Mouse (Mus musculus): ENCODE results near the gene Tex36. TPM values are rescaled to one million over a fixed set of nuclear protein-coding genes. Genes with fewer than 3 reads are reported as not detected.

The Tex36 gene
- not detected for total RNA-seq (2021)

DNA sequence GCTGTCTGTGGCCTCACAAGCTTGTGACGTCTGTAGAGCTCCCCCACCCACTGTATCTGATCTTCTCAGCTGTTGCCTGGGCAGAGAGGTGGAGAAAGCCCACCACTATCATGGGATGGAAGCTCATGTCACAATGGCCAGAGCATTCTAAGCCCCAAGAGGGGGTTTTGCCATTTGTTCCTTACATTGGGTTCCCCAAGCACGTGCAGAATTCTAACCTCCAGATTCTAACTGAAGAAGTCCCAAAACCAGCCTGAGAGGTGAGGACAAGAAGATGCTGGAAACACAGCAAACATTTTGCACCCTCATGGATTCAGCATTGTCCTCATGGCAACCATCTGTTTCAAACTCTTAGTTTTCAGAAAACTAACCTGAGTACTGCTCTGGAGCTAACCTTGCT lies at the start of gene Tex36:
TSS of gene Tex36 (minus strand) at position 101 of the 400 bp plus-strand sequence.
- no peak for DNase-seq

GRCm38 (mm10) chr7:133645716-133646115 lies 43.8 kb upstream of the Tex36 start:
- DNase-seq = no peak

DNA sequence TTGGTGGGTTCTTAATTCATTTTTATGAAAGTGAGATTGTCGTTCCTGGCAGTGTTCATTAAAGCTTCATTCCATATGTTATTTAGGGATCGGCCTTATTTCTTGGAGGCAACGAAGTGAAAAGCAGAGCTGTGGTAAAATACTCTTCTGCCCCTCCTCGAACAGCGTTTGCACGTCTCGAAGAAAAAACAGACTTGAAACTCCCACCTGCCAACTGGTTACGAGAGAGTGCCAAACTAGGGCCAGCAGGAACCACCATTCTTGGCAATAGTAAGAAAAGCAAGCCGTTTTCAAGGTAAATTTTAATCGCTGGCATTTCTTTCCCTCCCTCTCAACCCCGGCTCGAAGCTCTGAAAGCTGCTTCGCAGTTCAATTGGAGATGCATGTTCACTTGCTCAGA lies 36.9 kb upstream of the Tex36 start:
- DNase-seq = no peak

DNA sequence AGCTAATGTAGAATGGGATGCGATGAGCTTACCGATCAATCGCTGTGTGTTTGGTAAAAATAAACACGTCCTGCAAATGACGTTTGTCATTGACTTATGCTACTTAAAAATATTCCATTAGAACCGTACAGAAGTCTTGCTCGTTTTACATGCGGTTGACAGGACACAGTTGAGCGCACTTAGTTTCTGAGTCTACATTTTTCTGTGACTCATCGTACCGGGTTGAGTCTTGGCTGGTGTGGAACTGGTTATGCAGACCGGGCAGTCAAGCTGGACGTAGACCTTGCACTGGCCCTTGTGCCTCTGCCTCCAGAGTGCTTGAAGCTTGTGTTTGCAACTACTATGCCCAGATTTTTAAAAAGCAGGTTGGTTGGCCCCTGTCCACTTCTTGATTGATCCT lies 36.3 kb upstream of the Tex36 start:
- peak; percentile 12 for DNase-seq

DNA sequence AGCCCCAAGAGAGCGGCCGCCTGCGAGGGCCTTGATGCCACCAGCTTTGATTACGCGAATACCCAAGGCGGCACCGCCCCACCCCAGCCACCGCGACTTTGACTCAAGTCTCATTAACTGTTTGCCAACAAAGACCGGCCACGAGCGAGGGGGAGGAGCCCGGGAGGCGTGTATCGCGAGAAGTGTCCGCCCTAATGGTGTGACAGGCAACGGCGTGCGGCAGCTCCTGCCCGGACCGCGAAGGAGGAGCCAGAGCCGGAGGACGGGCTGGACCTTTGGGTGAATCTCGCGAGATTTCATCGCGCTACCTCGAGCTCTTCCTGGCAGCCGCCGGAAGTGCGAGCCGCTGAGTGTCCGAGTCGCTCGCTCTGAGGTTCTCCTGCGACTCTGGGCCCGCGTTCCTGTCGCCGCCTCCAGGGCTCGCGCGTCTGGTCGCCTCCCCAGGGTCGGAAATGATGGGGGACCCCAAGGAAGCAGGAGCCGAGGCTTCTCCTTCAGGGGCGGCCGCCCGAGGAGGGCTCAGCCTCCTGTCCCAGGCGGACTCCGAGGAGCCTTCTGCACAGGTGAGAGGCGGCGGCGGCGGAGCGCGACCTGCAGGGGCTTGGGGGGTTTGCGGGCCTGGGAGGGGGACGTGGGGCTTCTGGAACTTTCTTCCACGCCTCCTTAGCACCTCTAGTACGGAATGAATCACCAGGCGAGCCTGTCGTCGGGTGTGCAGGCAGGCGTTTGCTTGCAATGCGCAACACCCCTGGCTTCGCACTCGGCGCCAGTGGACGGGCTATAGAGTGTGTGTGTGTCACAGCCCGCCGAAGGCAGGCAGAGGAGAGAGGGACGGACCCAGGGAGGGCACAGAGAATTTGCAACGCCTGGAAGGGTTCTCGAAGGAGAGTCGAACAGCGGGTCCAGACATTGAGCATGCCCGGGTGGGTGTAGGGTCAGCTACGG lies 35.7 kb upstream of the Tex36 start, which contains the start of gene Edrf1:
TSS of gene Edrf1 (plus strand) at position 183 of the 945 bp plus-strand sequence.
- peak; percentile 98 for DNase-seq

DNA sequence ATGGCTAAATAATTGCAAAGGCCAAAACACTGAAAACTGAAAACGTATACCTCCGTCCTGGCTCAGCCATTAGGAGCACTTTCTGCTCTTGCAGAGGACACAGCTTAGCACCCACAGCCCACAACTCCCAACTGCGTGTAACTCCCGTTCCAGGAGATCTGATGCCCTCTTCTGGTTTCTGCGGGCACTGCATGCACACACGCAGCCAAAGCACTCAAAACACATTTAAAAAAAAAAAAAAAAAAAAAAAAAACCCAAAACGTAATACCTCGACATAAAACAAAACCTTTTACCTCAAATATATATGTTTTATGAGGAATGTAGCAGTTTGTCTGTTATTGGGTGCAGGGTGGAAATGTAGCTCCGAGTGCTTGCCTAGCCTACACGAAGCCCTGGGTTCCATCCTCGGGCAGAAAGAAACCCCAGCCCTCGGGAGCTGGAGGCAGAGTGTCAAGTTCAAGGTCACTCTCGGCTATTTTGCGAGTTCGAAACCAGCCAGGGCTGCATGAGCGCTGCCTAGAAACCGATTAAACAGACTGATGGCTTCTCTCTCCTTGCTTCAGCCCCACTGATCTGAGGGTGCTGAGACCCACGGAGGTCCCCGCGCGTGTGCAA lies 34.9 kb upstream of the Tex36 start:
- DNase-seq = peak; percentile 94

DNA sequence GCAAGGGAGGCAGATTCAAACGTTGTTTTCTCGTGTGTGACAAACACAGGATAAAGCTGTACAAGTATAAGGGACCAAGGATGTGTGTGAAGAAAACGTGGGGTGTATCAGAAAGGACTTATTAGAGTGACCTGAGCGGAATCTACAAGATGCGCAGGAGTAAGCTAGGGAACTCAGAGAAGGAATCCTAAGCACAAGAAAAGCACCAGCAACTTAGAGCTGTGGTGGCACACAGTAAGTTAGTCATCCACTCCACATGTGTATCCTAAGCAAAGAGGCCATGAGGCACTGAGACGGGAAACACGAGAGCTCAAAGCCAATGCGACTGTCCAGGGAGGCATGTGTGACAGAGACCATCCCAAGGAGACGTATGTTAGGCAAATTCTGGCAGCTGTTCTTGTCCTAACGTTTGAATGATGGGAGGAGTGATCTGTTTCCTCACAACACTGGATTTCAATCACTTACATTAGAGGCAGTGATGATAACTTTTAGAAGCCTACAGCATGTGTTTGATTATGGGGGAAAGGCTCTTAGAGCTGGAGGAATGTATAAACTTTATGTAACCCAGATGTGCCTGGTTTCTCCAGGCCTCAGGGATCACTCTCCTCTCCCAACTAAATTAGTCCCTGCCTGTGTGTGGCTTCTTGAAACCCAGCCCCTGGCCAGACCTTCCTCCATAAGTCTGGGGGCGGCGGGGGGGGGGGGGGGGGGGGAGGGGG lies 33.1 kb upstream of the Tex36 start:
- no peak for DNase-seq

DNA sequence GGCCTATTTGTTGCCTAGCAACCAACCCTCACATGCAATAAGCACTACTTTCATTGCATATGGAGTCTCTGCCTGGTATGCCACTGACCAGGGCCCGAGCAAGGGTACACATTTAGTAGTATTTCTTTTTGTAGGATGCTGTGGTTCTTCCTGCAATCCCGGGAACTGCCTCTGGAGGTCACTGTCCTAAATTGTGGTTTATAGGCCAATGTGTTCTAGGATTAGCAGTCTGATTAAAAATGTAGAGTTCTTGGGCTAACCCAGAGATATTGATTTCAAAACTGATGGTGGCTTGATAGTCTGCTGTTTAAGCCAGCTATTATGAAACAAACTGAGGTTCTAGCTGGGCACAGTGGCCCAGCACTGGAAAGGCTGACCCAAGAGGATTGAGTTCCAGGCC lies 30.5 kb upstream of the Tex36 start:
- DNase-seq = peak; percentile 72

DNA sequence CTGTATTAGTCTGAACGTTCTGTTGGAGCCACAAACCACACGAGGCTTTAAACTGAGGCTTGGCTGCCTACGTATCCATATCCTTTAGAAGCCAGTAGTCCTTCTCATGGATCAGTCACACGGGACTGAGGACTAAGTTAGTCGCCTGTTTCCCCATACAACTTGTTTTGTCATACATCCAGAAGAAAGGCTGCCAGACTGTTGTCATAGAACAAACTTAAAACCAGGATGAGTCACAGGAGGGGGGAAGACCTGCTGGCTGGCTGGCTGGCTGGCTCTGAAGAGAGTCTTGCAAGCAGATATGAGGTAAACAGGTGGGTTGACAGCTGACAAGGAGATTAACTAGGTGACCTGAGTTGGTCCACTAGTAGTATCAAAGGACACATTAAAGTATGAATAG lies 28.9 kb upstream of the Tex36 start:
- no peak for DNase-seq

GRCm38 (mm10) chr7:133627184-133627936 lies 25.4 kb upstream of the Tex36 start:
- DNase-seq = no peak

DNA sequence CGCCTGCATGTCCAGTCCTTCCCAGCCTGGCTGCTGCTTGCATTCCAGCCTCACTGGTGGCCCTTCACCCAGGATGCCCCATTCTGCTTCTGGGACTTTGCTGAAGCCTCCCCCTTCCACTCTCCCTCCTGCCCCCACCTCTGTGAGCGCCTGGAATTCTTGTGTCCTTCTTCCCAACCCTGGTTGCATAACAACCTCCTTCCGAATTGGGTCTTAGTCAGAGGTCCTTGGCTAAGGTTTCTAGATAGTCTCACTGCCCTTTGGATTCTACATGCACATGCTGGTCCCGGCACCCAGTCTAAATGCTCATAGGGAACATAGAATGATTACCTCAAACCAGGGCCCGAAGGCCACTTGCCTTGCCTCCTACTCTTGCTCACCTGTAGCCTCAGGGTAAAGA lies 21.3 kb upstream of the Tex36 start:
- DNase-seq = no peak

DNA sequence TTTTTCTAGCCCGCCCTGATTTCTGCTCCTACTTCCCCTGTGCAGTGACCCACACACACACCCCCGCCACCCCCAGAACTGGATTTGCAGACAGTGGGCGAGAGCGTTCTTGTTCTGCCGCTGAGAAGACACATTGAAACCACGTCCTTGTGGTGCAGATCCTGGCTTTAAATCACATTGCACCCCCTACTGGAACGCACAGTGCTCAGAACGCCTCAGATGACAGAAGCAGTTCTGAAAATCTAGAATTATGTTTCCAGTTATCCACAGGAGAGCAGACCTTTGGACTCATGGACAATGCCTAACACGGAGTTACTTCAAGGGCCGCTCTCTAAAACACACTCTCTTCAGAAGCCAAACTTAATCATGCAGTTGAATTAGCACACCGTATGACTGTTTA lies 18.8 kb upstream of the Tex36 start:
- peak; percentile 11 for DNase-seq

DNA sequence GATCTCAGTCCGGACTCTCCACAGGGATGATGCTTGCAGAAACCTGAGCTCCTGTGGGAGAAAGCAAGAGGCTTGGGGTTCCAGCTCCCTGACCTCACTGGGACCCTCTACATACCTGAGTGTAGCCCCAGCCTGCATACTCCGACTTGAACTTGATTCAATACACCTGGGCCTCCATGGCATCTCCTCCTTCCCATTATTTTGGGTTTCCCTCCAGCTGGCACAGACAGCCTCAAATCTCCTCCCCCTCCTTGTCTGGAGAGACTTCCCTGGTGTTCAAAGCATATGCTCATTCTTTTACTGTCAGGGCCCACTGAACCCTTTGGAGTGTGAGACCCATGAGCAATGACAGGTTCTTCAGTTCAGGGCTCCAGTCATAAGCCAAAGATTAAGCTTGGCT lies 11.0 kb upstream of the Tex36 start:
- no peak for DNase-seq

- DNase-seq = peak; percentile 10
Measured at GRCm38 (mm10) chr7:133609585-133609984, 7.6 kb upstream of the Tex36 start.

DNA sequence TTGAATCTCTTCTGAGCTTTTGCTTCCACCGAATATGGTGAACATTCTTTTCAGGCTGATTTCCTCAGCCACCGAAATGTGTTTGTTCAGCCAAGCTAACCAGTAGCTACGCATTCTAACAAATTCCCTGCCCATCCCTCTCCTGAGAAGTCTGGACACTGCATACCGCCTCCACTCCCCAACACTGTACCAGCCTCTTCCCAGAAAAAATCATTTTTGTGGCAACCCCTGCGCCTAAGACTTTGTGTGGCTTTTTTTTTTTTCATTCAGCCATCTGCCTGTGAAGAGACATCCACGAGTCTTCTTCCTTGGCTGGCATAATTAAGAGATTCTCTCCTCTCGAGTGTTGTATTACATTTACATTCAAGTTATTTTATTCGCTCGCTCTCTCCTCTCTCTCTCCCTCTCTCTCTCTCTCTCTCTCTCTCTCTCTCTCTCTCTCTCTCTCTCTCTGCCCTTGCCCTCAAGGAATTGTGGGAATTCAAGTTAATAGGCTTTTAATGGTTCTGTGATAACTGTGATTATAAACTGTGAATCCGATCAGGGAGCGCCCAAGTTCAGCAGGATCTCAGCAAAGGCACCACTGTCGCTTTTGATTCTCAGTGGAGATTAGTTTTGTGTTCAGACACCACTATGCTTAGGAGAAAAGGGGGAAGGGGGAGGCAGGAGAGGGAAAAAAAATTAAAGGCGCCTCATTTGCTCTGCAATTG lies 6.8 kb upstream of the Tex36 start:
- no peak for DNase-seq

DNA sequence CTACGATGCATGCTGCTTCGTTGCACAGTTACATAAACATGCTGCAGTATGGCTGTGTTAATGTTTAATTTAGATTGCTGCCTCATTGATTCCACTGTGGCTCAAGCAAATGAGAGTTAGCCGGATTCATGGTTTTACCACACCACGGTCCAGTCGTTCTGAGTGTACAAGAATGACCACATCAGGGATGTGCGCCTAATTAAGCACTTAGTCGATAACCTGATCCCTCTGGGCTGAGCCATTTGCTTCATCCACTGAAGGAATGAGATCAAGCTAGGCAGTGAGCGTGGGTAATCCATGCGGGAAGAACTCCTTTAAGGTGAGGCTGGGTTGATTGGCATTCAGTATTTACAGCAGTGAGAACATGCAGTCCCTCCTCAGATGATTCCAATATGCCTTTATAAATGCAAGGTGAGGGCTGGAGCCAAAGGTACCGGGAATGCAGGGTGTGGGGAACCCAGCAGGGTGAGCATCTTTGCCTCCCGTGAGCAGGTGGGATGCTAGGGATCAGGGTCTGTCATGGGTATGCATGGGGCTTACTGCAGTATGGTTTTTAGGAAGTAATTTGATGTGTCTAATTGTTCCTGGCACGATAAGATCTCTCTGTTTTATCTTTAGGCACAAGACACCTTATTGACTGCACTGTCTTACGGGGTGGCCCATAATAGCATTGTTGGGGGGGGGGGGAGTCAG lies 6.1 kb upstream of the Tex36 start:
- DNase-seq = no peak

DNA sequence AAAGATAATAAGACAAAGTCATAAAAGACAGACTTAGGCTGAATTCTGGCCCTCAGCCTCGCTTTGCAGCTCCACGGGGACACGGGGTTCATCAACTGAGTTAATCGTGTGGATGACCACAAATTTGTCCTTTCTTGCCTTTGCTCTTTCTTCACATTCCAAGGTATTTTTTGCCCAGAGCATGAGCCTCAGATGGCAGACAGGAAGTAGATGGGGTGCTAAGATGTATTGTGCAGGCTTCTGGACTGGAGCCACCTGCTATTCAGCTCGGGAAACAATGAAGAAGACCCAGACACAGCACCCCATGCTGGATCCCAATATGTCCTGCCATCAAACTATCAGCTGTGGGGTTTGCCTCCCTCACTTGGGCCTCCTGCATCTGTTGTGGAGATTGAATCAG lies 5.4 kb upstream of the Tex36 start:
- no peak for DNase-seq

DNA sequence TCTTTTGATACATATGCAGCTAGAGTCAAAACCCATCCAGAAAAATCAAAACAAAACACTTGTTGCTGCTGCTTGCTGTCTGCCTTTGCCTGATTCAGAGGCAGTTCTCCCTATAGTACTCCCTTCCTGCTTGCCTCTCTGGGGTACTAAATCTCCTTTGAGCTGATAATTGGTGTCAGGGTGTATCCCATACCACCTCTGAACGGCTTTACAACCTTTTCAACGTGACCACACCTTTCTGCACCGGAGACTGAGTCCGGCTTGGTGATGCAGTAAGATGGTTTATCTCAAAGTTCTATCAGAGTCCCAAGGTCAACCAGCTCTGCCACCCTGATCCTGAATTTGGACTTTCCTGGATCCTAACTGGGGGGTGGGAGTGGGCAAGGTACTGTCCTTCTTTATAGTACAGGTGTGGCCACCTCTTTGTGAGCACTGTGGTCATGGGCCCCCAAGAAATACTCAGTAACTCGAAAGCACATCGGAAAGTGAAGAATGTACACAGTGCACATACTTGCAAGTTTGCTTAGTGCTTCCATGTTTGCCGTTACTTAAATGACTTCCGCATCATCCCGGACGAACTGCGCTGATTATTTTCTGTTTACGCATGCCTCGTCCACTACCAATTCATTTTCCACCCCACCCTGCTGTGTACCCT lies 2.6 kb upstream of the Tex36 start:
- DNase-seq = no peak

GRCm38 (mm10) chr7:133603156-133603555 lies 1.2 kb upstream of the Tex36 start:
- DNase-seq = no peak

DNA sequence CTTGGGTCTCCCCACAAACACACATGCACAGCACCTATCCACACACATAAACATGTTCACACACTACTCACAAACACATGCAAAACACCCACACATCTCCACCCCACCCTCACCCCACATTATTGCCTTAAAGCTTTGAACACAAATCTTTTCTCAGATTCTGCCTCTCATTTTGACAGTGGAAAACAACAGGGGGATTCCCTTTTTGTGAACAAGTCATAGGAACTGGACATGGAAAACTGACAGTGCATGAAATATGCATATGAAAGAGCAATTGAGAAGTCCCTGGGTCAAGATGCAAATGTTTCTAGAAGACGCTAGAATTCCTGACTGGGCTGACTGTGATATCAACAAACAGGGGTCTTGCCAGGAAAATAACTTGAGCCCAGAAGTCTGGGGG lies 1.4 kb downstream of the Tex36 start:
- no peak for DNase-seq

DNA sequence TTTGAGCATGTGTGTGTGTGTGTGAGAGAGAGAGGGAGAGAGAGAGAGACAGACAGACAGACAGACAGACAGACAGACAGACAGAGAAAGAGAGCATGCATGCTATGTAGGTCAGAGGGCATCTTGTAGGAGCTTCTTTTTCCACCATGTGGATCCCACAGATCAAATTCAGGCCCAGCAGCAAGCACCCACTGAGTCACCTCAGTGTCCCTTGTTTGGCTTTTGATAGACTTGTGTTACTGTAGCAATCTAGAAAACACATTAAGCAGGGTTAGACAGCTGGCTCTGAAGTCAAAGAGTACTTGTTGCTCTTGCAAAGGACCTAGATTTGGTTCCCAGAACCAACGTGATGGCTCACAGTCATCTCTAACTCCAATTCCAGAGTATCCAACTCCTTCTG lies 10.2 kb downstream of the Tex36 start:
- no peak for DNase-seq
